Mouse (Mus musculus) CD4-positive, CD25-positive, alpha-beta regulatory T cell, adult 9 weeks (primary cell): ENCODE data around the gene Tmem63c. TPM values are rescaled to one million over a fixed set of nuclear protein-coding genes. Genes with fewer than 3 reads are reported as not detected.

Source experiments
- polyA plus RNA-seq: library from polyadenylated mRNA; unstranded; fragments of 100-300 nt; shearing (Covaris generic); gene quantifications from one replicate; pipeline ENCODE4 v1.2.1, GENCODE M21; 2017

Gene Tmem63c
- 1.0 TPM for polyA plus RNA-seq

DNA sequence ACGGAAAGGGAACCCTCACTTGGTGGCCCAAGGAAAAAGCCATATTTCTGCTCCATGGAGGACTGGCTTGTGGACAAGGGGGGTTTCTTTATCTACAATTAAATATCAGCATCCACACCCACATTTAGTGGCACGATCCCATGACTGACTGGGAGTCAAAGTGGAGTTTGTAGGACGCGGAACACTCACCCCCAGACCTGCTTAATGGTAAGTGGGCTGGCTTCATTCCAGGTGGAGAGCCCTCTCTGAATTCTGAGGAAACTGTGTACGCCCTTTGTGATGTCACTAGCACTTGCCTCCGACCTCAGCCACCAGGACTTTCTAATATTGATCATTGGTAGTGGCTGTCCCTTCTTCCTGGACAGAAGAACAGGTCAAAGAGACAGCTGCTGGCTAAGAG lies at the start of gene Tmem63c:
Gene Tmem63c, plus strand, starts transcription at position 301 of the 400 bp plus-strand sequence.

DNA sequence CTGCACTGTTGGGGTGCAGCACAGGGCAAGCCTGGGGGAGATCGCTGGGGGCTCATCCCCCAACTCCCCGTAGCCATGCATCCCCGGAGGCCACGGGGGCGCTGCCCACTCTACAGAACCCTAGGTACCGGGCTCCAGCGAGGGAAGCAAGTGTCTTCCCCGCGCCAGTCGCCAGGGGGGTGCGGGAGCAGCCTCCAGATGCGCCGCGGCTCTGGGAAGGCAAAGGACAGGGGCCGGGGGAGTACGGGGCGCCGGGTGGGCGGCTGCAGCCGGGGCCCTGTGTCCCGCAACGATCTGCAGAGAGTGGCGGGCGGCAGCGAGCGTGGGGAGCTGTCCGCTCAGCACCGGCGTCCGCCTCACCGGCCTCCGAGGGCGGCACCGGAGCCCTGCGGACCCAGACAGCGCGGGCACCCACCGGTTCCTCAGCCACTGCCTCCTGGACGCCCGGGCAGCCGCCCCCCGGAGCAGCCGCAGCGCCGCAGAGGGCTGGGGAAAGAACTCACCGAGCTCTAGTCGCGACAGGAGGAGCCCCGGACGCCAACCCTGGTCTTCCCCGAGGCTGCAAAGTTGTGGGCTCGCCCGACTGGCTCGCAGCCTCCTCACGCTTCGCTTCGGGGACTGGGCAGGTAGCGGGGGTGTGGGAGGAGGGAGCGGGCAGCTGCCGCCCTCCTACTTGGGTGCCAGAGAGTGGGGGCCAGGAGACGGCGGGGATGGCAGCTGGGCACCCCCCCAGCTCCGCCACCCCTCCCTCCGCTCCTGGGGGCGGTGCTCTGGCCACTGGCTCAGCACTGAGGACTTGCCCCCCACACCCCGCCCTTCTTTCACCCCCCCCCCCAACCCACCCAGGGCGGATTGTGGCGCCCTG lies 31.0 kb upstream of the Tmem63c start, which contains the start of gene Zdhhc22:
Gene Zdhhc22, minus strand, starts transcription at position 541 of the 865 bp plus-strand sequence.

DNA sequence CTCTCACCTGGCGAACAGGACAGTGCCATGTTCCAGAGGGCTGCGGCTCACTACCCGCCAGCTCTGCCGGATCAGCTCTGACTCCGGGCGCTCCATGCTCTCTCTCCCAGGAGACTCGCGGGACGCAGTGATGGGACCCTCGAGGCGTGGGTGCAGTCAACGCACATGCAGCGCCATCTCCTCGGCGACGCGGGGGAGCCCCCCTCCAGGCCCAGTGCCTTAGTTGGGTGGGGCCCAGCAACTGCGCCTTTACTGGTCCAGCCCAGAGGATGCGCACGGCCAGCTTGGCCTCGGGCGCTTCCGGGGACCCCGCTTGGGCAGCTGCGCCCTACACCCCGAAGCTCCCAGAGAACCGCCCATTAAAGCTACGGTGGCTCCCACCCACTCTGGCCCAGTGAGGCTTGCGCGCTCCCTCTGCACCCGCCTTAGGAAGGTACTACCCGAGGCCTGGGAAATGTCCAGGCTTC lies 81.1 kb downstream of the Tmem63c start, which contains the start of gene Ngb:
Gene Ngb, minus strand, starts transcription at position 375 of the 467 bp plus-strand sequence.

Other genes starting within 250 kb of the Tmem63c start
- gene Irf2bpl, start 136.5 kb upstream of the Tmem63c start, polyA plus RNA-seq: 26.4 TPM
- 35.7 TPM for gene Cipc, start 74.3 kb upstream of the Tmem63c start, polyA plus RNA-seq
- gene Zdhhc22, start 30.9 kb upstream of the Tmem63c start, polyA plus RNA-seq: 0.21 TPM
- 0.17 TPM for gene Ngb, start 81.2 kb downstream of the Tmem63c start, polyA plus RNA-seq
- gene Gstz1, start 125.8 kb downstream of the Tmem63c start, polyA plus RNA-seq: 11.0 TPM
- 3.0 TPM for gene Pomt2, start 126.6 kb downstream of the Tmem63c start, polyA plus RNA-seq
- gene Samd15, start 178.4 kb downstream of the Tmem63c start, polyA plus RNA-seq: 2.1 TPM
- gene Tmed8, start 179.1 kb downstream of the Tmem63c start, polyA plus RNA-seq: 4.3 TPM
- 2.1 TPM for gene Noxred1, start 217.4 kb downstream of the Tmem63c start, polyA plus RNA-seq
- gene Vipas39, start 244.9 kb downstream of the Tmem63c start, polyA plus RNA-seq: 43.2 TPM
- 187 TPM for gene Ahsa1, start 245.1 kb downstream of the Tmem63c start, polyA plus RNA-seq